ENCODE assay signal across 8 mouse cellular contexts in genomic region chr16:8830431-8831211, GRCm38 (mm10). TPM values are rescaled to one million over a fixed set of nuclear protein-coding genes. Genes with fewer than 3 reads are reported as not detected.
DNase-seq lines count a peak whose midpoint lies in the region; ATAC-seq and TF ChIP-seq lines count a peak whose summit lies in the region.

No protein-coding gene starts in this region.

- peaks cover 55% of the 10 kb centered on the region for H3K79me3 ChIP-seq in C2C12 (ENCODE audit: low read depth)

- peak overlapping the region; percentile 95 for H3K4me2 ChIP-seq in heart, embryonic 13.5 days
- H3K4me2 ChIP-seq in kidney, postnatal 0 days (ENCODE audit: low read length), result peak overlapping the region; percentile 84
- peak overlapping the region; percentile 87 for H3K4me2 ChIP-seq in liver, embryonic 13.5 days

- H3K27ac ChIP-seq in heart, embryonic 13.5 days (replicated peaks), result peak overlapping the region; percentile 98
- peak overlapping the region; percentile 99 for H3K27ac ChIP-seq in kidney, postnatal 0 days
- peak overlapping the region; percentile 99 for H3K27ac ChIP-seq in liver, embryonic 13.5 days

- ATAC-seq in heart, embryonic 13.5 days (ENCODE audit: extremely low read depth, insufficient number of reproducible peaks, low FRiP score, low TSS enrichment), result 0 out of 2 replicates have a peak, but pooled peaks have one; percentile 15
- no peak for ATAC-seq in kidney, postnatal 0 days (replicated peaks; ENCODE audit: low FRiP score, low read depth)
- peak; percentile 46 for ATAC-seq in liver, embryonic 13.5 days (ENCODE audit: low read depth)

- H3K79me2 ChIP-seq in C2C12 (ENCODE audit: control insufficient read depth, insufficient read depth), result peaks cover 57% of the 10 kb centered on the region

- peaks cover 60% of the 10 kb centered on the region for H3K4me1 ChIP-seq in erythroblast, embryonic 14.5 days (ENCODE audit: control insufficient read depth)
- peaks cover 42% of the 10 kb centered on the region for H3K4me1 ChIP-seq in heart, embryonic 13.5 days
- H3K4me1 ChIP-seq in kidney, postnatal 0 days (replicated peaks; ENCODE audit: insufficient read depth, low read length), result peaks cover 13% of the 10 kb centered on the region; the same call in 1 of the 2 replicates
- H3K4me1 ChIP-seq in liver, embryonic 13.5 days (replicated peaks), result peaks cover 53% of the 10 kb centered on the region

- no peaks in the 10 kb centered on the region for H3K9me3 ChIP-seq in erythroblast, embryonic 14.5 days (ENCODE audit: control insufficient read depth, low read length)
- H3K9me3 ChIP-seq in heart, embryonic 13.5 days, result no peaks in the 10 kb centered on the region
- H3K9me3 ChIP-seq in kidney, postnatal 0 days (replicated peaks; ENCODE audit: low read length), result no peaks in the 10 kb centered on the region
- no peaks in the 10 kb centered on the region for H3K9me3 ChIP-seq in liver, embryonic 13.5 days (replicated peaks)

- under 1% methylated on average over 60 of the region's 74 CpGs for WGBS in heart, embryonic 13.5 days
- WGBS in kidney, postnatal 0 days, result under 1% methylated on average over 59 of the region's 74 CpGs
- WGBS in liver, embryonic 13.5 days (ENCODE audit: insufficient replicate concordance), result under 1% methylated on average over 70 of the region's 74 CpGs

- DNase-seq in brain, adult 2 months (ENCODE audit: low read depth, low spot score), result peak; percentile 59
- peak; percentile 79 for DNase-seq in kidney, postnatal 0 days (ENCODE audit: low spot score)
- peak; percentile 75 for DNase-seq in liver, embryonic 13.5 days
- peak; percentile 78 for DNase-seq in naive thymus-derived CD4-positive, alpha-beta T cell, adult 2 months (ENCODE audit: low read depth)
- peak; percentile 72 for DNase-seq in splenic B cell, adult 2 months (ENCODE audit: low read depth, low spot score)

- peak overlapping the region; percentile 93 for H3K4me3 ChIP-seq in C2C12 (ENCODE audit: insufficient read depth, poor library complexity, severe bottlenecking)
- peak overlapping the region; percentile 100 for H3K4me3 ChIP-seq in erythroblast, embryonic 14.5 days (replicated peaks)
- H3K4me3 ChIP-seq in heart, embryonic 13.5 days, result peak overlapping the region; percentile 95
- peak overlapping the region; percentile 100 for H3K4me3 ChIP-seq in kidney, postnatal 0 days (replicated peaks; ENCODE audit: low read depth, low read length)
- peak overlapping the region; percentile 96 for H3K4me3 ChIP-seq in liver, embryonic 13.5 days (replicated peaks)

- H3K9ac ChIP-seq in heart, embryonic 13.5 days, result peak overlapping the region; percentile 100
- peak overlapping the region; percentile 100 for H3K9ac ChIP-seq in kidney, postnatal 0 days (ENCODE audit: low read depth, low read length)
- peak overlapping the region; percentile 100 for H3K9ac ChIP-seq in liver, embryonic 13.5 days

- H3K36me3 ChIP-seq in C2C12 (ENCODE audit: control insufficient read depth, insufficient read depth), result peaks cover 40% of the 10 kb centered on the region
- H3K36me3 ChIP-seq in erythroblast, embryonic 14.5 days (ENCODE audit: control insufficient read depth), result peaks cover 48% of the 10 kb centered on the region
- peaks cover 39% of the 10 kb centered on the region for H3K36me3 ChIP-seq in heart, embryonic 13.5 days
- no peaks in the 10 kb centered on the region for H3K36me3 ChIP-seq in kidney, postnatal 0 days (ENCODE audit: insufficient read depth, low read length)
- peaks cover 41% of the 10 kb centered on the region for H3K36me3 ChIP-seq in liver, embryonic 13.5 days
- H3K36me3 ChIP-seq in splenic B cell, adult 2 months (ENCODE audit: control insufficient read depth, insufficient read depth, low read length, poor library complexity, severe bottlenecking), result peaks cover 4% of the 10 kb centered on the region

- no peak for TF ChIP-seq CTCF in C2C12 (IDR thresholded peaks at IDR 0.05; ENCODE audit: control insufficient read depth, insufficient read depth, insufficient read length)
- TF ChIP-seq CTCF in kidney, postnatal 0 days (IDR thresholded peaks at IDR 0.05; ENCODE audit: low read depth), result no peak

- peak overlapping the region; percentile 96 for H3ac ChIP-seq in C2C12 (ENCODE audit: control insufficient read depth, insufficient read length, low read depth)

- no peaks in the 10 kb centered on the region for H3K27me3 ChIP-seq in C2C12 (ENCODE audit: control insufficient read depth, insufficient read depth, insufficient read length)
- no peaks in the 10 kb centered on the region for H3K27me3 ChIP-seq in erythroblast, embryonic 14.5 days (ENCODE audit: control insufficient read depth)
- no peaks in the 10 kb centered on the region for H3K27me3 ChIP-seq in heart, embryonic 13.5 days (replicated peaks)
- no peaks in the 10 kb centered on the region for H3K27me3 ChIP-seq in kidney, postnatal 0 days (ENCODE audit: insufficient read depth, low read length)
- H3K27me3 ChIP-seq in liver, embryonic 13.5 days, result no peaks in the 10 kb centered on the region
- H3K27me3 ChIP-seq in splenic B cell, adult 2 months (ENCODE audit: control insufficient read depth, insufficient read depth, low read length, poor library complexity, severe bottlenecking), result no peaks in the 10 kb centered on the region

TF ChIP-seq in C2C12, 6 proteins besides CTCF, POLR2A, EP300 and RAD21:
- TF ChIP-seq MYOD1 (IDR thresholded peaks at IDR 0.05; ENCODE audit: control insufficient read depth, insufficient read length, low read depth) (no peak), USF1 (IDR thresholded peaks at IDR 0.05; ENCODE audit: low read depth) (no peak), MYOG (IDR thresholded peaks at IDR 0.05; ENCODE audit: control insufficient read depth, extremely low read depth, insufficient read length) (no peak), CEBPB (IDR thresholded peaks at IDR 0.05; ENCODE audit: low read depth) (no peak)
TF ChIP-seq in C2C12: peak in this region for 0.

RNA-seq across cellular contexts. Expression of gene 1810013L24Rik, which starts 0.7 kb away (rescaled TPM):
- 20.1 TPM for polyA plus RNA-seq in C2C12 (2012; fragmentation: generic; extraction: Trizol)
- 1.8 and 2.1 TPM in 2 replicates for polyA plus RNA-seq in erythroblast, embryonic 14.5 days (2012)
- 15.5 and 16.4 TPM in 2 replicates for polyA plus RNA-seq in heart, embryonic 13.5 days (2015; fragmentation: Nextera tagmentation; extraction: Ambion mirVana)
- 18.7 and 20.2 TPM in 2 replicates for polyA plus RNA-seq in kidney, postnatal 0 days (2015; fragmentation: Nextera tagmentation; extraction: Ambion mirVana)
- 14.0 and 14.6 TPM in 2 replicates for polyA plus RNA-seq in liver, embryonic 13.5 days (2015; fragmentation: Nextera tagmentation; extraction: Ambion mirVana)

RNA-seq across cellular contexts. Expression of gene Usp7, which starts 38.5 kb away (rescaled TPM):
- polyA plus RNA-seq in C2C12 (2012; fragmentation: generic; extraction: Trizol), result 28.2 TPM
- 6.0 and 6.8 TPM in 2 replicates for polyA plus RNA-seq in erythroblast, embryonic 14.5 days (2012)
- 14.3 and 15.2 TPM in 2 replicates for polyA plus RNA-seq in heart, embryonic 13.5 days (2015; fragmentation: Nextera tagmentation; extraction: Ambion mirVana)
- 22.1 and 22.7 TPM in 2 replicates for polyA plus RNA-seq in kidney, postnatal 0 days (2015; fragmentation: Nextera tagmentation; extraction: Ambion mirVana)
- 26.5 and 26.8 TPM in 2 replicates for polyA plus RNA-seq in liver, embryonic 13.5 days (2015; fragmentation: Nextera tagmentation; extraction: Ambion mirVana)
